Mouse (Mus musculus): Measurements from ENCODE around the gene Snx10.
"Not testable (repeated sequence)": the region's sequence is repeated elsewhere in the genome, so short reads cannot be mapped to it uniquely, and the experiment has no call there.

Gene Snx10

GRCm38 (mm10) chr6:51523807-51524320 lies at the start of gene Snx10:
Gene Snx10 (plus strand): TSS chr6:51523901.
- no peak for DNase-seq (ENCODE audit: low read depth)

- no peak for DNase-seq (ENCODE audit: low read depth)
These were observed 44.5 kb upstream of the Snx10 start for GRCm38 (mm10) chr6:51479136-51479731.

GRCm38 (mm10) chr6:51481548-51481947 lies 42.2 kb upstream of the Snx10 start:
- DNase-seq (ENCODE audit: low read depth): no peak

GRCm38 (mm10) chr6:51483861-51484260 lies 39.8 kb upstream of the Snx10 start:
- DNase-seq (ENCODE audit: low read depth): no peak

- DNase-seq (ENCODE audit: low read depth): not testable (repeated sequence)
These were observed 39.1 kb upstream of the Snx10 start for GRCm38 (mm10) chr6:51484556-51484955.

GRCm38 (mm10) chr6:51485646-51486045 lies 38.1 kb upstream of the Snx10 start:
- DNase-seq (ENCODE audit: low read depth): no peak

GRCm38 (mm10) chr6:51486076-51486710 lies 37.5 kb upstream of the Snx10 start:
- DNase-seq (ENCODE audit: low read depth): no peak

GRCm38 (mm10) chr6:51486731-51487130 lies 37.0 kb upstream of the Snx10 start:
- DNase-seq (ENCODE audit: low read depth): no peak

- no peak for DNase-seq (ENCODE audit: low read depth)
These were observed 33.9 kb upstream of the Snx10 start for GRCm38 (mm10) chr6:51489787-51490186.

- DNase-seq (ENCODE audit: low read depth): no peak
These were observed 26.2 kb upstream of the Snx10 start for GRCm38 (mm10) chr6:51497321-51498111.

- no peak for DNase-seq (ENCODE audit: low read depth)
These were observed 18.0 kb upstream of the Snx10 start for GRCm38 (mm10) chr6:51505671-51506070.

GRCm38 (mm10) chr6:51507556-51507955 lies 16.1 kb upstream of the Snx10 start:
- DNase-seq (ENCODE audit: low read depth): no peak

GRCm38 (mm10) chr6:51508750-51509648 lies 14.7 kb upstream of the Snx10 start:
- DNase-seq (ENCODE audit: low read depth): peak; percentile 77

GRCm38 (mm10) chr6:51510094-51510493 lies 13.6 kb upstream of the Snx10 start:
- DNase-seq (ENCODE audit: low read depth): peak; percentile 74

- no peak for DNase-seq (ENCODE audit: low read depth)
These were observed 12.8 kb upstream of the Snx10 start for GRCm38 (mm10) chr6:51510946-51511345.

- no peak for DNase-seq (ENCODE audit: low read depth)
These were observed 10.0 kb upstream of the Snx10 start for GRCm38 (mm10) chr6:51513745-51514144.

GRCm38 (mm10) chr6:51514860-51515259 lies 8.8 kb upstream of the Snx10 start:
- DNase-seq (ENCODE audit: low read depth): no peak

GRCm38 (mm10) chr6:51523310-51523709 lies 391 bp upstream of the Snx10 start:
- no peak for DNase-seq (ENCODE audit: low read depth)

- no peak for DNase-seq (ENCODE audit: low read depth)
These were observed 725 bp downstream of the Snx10 start for GRCm38 (mm10) chr6:51524321-51524931.

GRCm38 (mm10) chr6:51525001-51525400 lies 1.3 kb downstream of the Snx10 start:
- no peak for DNase-seq (ENCODE audit: low read depth)

- no peak for DNase-seq (ENCODE audit: low read depth)
These were observed 5.8 kb downstream of the Snx10 start for GRCm38 (mm10) chr6:51529457-51529856.

All from c-Kit-positive CD71-negative TER-119-negative erythroid progenitor cells, embryonic 14.5 days (primary cell).